Mouse (Mus musculus) bone marrow macrophage, adult 2 months (primary cell): ENCODE results near the gene Fam135a.

Source experiments
- CTCF ChIP-seq: IDR thresholded peaks from 2 replicates; pipeline ENCODE4 v1.5.1; 2012; ENCODE audit warnings: low read depth, mild to moderate bottlenecking, low read length, moderate library complexity
- POLR2A ChIP-seq: IDR thresholded peaks from 2 replicates; pipeline ENCODE4 v1.6.1; 2012; ENCODE audit warnings: mild to moderate bottlenecking, low read depth, low read length, borderline replicate concordance

DNA sequence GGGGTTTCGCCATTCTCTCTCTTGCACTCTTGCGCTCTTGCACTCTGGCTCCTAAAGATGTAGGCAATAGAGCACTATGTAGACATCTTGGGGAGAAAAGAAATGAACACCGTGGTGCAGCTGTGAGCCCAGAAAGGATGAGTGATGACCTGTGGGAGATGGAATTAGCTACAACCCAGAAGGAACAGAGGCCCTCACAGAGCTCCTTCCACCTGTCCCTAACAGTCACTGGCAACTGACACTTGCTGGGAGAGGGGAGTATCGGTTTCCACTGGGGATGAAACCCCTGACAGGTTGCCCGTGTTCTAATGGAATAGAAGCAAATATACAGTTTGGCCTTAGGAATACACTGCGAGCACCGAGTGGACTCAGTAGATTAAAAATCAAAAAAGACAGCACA lies 31.3 kb downstream of the Fam135a start:
- TF ChIP-seq POLR2A = no peak
- no peak for TF ChIP-seq CTCF
